Mouse (Mus musculus) heart, postnatal 0 days (tissue): ENCODE measurements around the gene Tet1. TPM values are rescaled to one million over a fixed set of nuclear protein-coding genes. Genes with fewer than 3 reads are reported as not detected.

ENCODE experiments used
- ATAC-seq: fragments of 200-750 bp; cut with Nextera tagmentation; 2 replicates; pipeline ENCODE4 v1.8.0; 2017; ENCODE audit warnings: low read depth, moderate number of reproducible peaks, moderate library complexity; ENCODE audit not compliant: insufficient read depth
- DNase-seq: peaks from one replicate; pipeline ENCODE4 v3.0.0-alpha.2; 2016; ENCODE audit warnings: low spot score
- H3K27ac ChIP-seq: fragments of 300-500 bp; sonication (generic); 2 replicates; pipeline ENCODE4 v1.5.1; 2014; ENCODE audit warnings: low read depth, mild to moderate bottlenecking
- H3K27me3 ChIP-seq: fragments of 300-500 bp; sonication (generic); 2 replicates; pipeline ENCODE4 v1.6.1; 2014; ENCODE audit warnings: low read length, mixed read lengths; ENCODE audit not compliant: control insufficient read depth, insufficient read depth
- H3K36me3 ChIP-seq: fragments of 300-500 bp; sonication (generic); replicated peaks from 2 replicates; pipeline ENCODE4 v1.6.1; 2014; ENCODE audit warnings: low read length, mixed read lengths; ENCODE audit not compliant: control insufficient read depth, insufficient read depth
- H3K4me1 ChIP-seq: fragments of 300-500 bp; sonication (generic); 2 replicates; pipeline ENCODE4 v1.6.1; 2014; ENCODE audit warnings: antibody characterized with exemption; ENCODE audit not compliant: control insufficient read depth, insufficient read depth
- H3K4me2 ChIP-seq: fragments of 300-500 bp; sonication (generic); 2 replicates; pipeline ENCODE4 v1.6.1; 2014; ENCODE audit warnings: low read depth, mild to moderate bottlenecking, low read length, moderate library complexity
- H3K4me3 ChIP-seq: fragments of 300-500 bp; sonication (generic); 2 replicates; pipeline ENCODE4 v1.5.1; 2014; ENCODE audit warnings: low read depth, low read length
- H3K9ac ChIP-seq: fragments of 300-500 bp; sonication (generic); replicated peaks from 2 replicates; pipeline ENCODE4 v1.6.1; 2014; ENCODE audit warnings: low read depth, low read length, mixed read lengths
- H3K9me3 ChIP-seq: fragments of 300-500 bp; sonication (generic); replicated peaks from 2 replicates; pipeline ENCODE4 v1.6.1; 2016; ENCODE audit warnings: low read length; ENCODE audit not compliant: control insufficient read depth
- CTCF ChIP-seq: IDR thresholded peaks from 2 replicates; pipeline ENCODE4 v1.5.1; 2016; ENCODE audit warnings: antibody characterized with exemption, control low read depth, low read depth
- EP300 ChIP-seq: IDR thresholded peaks from 2 replicates; pipeline ENCODE4 v1.6.1; 2016; ENCODE audit warnings: antibody characterized with exemption, low read depth
- WGBS: fragments of 180-500 bp; shearing (Covaris S2); extraction: QIAGEN DNeasy Blood & Tissue Kit; methylation state at CpG from one replicate; pipeline ENCODE4 v1.1.7; 2014; 5-methylcytosine and 5-hydroxymethylcytosine counted together
- polyA plus RNA-seq: library from polyadenylated mRNA; unstranded; fragments of >200 nt; fragmentation: Nextera tagmentation; extraction: Ambion mirVana; gene quantifications from 2 replicates; pipeline ENCODE4 v1.2.1, GENCODE M21; 2015
- total RNA-seq: library from RNA; depleted of rRNA; stranded (reverse); fragments of >200 nt; gene quantifications from 2 replicates; pipeline ENCODE4 v1.2.3, GENCODE M21; 2014; ENCODE audit warnings: low replicate concordance

Tet1 gene
- total and polyA plus RNA-seq, 2 experiments from 2014 or later, result 17.3 to 19.9 TPM

DNA sequence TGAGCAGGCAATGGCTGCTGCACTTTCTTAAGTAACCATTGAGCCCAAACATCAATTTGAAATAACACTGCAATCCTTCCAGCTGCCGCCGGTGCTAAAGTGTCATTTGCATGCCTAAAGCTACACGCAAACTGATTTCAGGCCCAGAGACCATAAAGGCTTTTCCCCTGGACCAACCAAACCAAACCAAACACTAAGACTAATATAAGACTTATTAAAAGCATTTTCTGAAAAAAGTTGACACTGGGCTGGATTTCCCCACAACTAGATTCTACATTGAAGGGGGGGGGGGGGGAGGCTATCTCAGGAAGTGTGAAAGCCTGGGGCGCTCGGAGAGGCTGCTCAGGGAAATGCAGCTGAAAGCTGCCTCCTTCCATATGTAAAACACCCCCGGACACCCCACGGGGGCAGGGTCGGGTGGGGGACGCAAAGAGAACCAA is 24.8 kb downstream of the Tet1 start:
- Histone ChIP-seq H3K4me3 (no peak overlapping the region), H3K36me3 (peaks cover 10% of the 10 kb centered on the region; the same call in 1 of the 2 replicates), H3K27me3 (no peaks in the 10 kb centered on the region), H3K9me3 (no peaks in the 10 kb centered on the region), H3K4me2 (no peak overlapping the region), H3K27ac (no peak overlapping the region), H3K9ac (no peak overlapping the region), H3K4me1 (no peaks in the 10 kb centered on the region)
- TF ChIP-seq CTCF (no peak; the same call in 1 of the 2 replicates), EP300 (no peak)
- WGBS, result 24% methylated on average over 9 of the region's 9 CpGs
- DNase-seq (no peak), ATAC-seq (no peak)

DNA sequence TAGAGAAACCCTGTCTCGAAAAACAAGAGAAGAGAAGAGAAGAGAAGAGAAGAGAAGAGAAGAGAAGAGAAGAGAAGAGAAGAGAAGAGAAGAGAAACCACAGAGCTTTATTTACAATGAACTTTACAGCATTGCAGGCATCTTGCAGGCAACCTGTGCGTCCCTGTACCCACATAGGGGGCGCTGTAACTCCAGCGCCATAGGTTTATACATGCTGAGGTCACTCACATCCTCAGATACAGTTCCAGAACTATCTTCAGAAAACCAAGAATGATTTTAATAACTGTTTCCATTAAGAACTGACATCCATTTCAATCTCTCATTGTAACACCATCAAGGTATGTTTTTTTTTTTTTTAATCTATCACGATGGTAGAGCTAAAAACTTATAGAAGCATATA is 27.6 kb downstream of the Tet1 start:
- ATAC-seq (no peak), DNase-seq (no peak)
- H3K4me3 ChIP-seq, result no peak overlapping the region
- no peaks in the 10 kb centered on the region for H3K27me3 ChIP-seq
- no peak overlapping the region for H3K9ac ChIP-seq
- no peak for TF ChIP-seq EP300
- peak; percentile 30; the same call in 1 of the 2 replicates for TF ChIP-seq CTCF
- H3K9me3 ChIP-seq, result no peaks in the 10 kb centered on the region
- no peak overlapping the region for H3K27ac ChIP-seq
- WGBS, result 49% methylated on average over 5 of the region's 5 CpGs
- peaks cover 11% of the 10 kb centered on the region; the same call in 1 of the 2 replicates for H3K36me3 ChIP-seq
- no peak overlapping the region for H3K4me2 ChIP-seq
- H3K4me1 ChIP-seq, result no peaks in the 10 kb centered on the region

- no peaks in the 10 kb centered on the region for H3K4me1 ChIP-seq
- H3K27me3 ChIP-seq, result no peaks in the 10 kb centered on the region
- no peak overlapping the region for H3K9ac ChIP-seq
- 87% methylated on average over 13 of the region's 13 CpGs for WGBS
- DNase-seq (no peak), ATAC-seq (no peak)
- TF ChIP-seq EP300, result no peak
- no peak for TF ChIP-seq CTCF
- H3K9me3 ChIP-seq, result no peaks in the 10 kb centered on the region
- no peak overlapping the region for H3K4me3 ChIP-seq
- H3K36me3 ChIP-seq, result peaks cover 11% of the 10 kb centered on the region; the same call in 1 of the 2 replicates
- no peak overlapping the region for H3K4me2 ChIP-seq
- no peak overlapping the region for H3K27ac ChIP-seq
These were observed 30.7 kb downstream of the Tet1 start for GRCm38 (mm10) chr10:62878056-62878455.

DNA sequence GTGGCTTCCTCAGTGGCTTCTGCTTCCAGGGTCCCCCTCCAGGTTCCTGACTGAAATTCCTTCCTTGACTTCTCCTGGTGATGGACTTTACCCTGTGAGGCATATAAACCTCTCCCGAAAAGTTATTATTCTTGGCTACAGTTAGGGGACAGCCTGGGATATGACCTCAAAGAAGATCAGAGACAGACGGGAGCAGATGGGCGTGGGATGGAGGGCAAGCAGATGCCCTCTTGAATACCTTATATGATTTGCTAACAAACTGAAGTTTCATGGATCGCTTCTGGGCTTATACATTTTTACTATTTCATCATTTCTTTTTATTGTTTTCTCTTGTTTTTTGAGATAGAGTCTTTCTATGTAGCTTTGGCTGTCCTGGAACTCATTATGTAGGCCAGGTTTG is 33.2 kb downstream of the Tet1 start:
- H3K27ac ChIP-seq, result no peak overlapping the region
- TF ChIP-seq EP300, result no peak
- TF ChIP-seq CTCF, result no peak

GRCm38 (mm10) chr10:62874828-62875227 is 34.0 kb downstream of the Tet1 start:
- no peaks in the 10 kb centered on the region for H3K9me3 ChIP-seq
- peaks cover 10% of the 10 kb centered on the region; the same call in 1 of the 2 replicates for H3K36me3 ChIP-seq
- no peak overlapping the region for H3K4me2 ChIP-seq
- H3K4me1 ChIP-seq, result no peaks in the 10 kb centered on the region
- no peak for ATAC-seq
- TF ChIP-seq CTCF (no peak), EP300 (no peak)
- DNase-seq, result no peak
- 80% methylated on average over 4 of the region's 4 CpGs for WGBS
- no peaks in the 10 kb centered on the region for H3K27me3 ChIP-seq
- H3K27ac ChIP-seq, result no peak overlapping the region
- no peak overlapping the region for H3K9ac ChIP-seq
- H3K4me3 ChIP-seq, result no peak overlapping the region

More for the DNA sequence above, 33.2 kb downstream of the Tet1 start:
- ATAC-seq, result no peak
- Histone ChIP-seq H3K36me3 (peaks cover 11% of the 10 kb centered on the region; the same call in 1 of the 2 replicates), H3K27me3 (no peaks in the 10 kb centered on the region), H3K9me3 (no peaks in the 10 kb centered on the region), H3K9ac (no peak overlapping the region), H3K4me1 (no peaks in the 10 kb centered on the region), H3K4me3 (no peak overlapping the region), H3K4me2 (no peak overlapping the region)
- no peak for DNase-seq
- WGBS, result 86% methylated on average over 4 of the region's 4 CpGs
